Mouse (Mus musculus) hindbrain, postnatal 0 days (tissue): ENCODE results near the gene Castor1. TPM values are rescaled to one million over a fixed set of nuclear protein-coding genes. Genes with fewer than 3 reads are reported as not detected.
A peak's percentile ranks its signal among the peaks of the same experiment; 100 is the strongest.

Experiments used
- ATAC-seq: fragments of 200-750 bp; cut with Nextera tagmentation; 2 replicates; pipeline ENCODE4 v1.8.0; 2017; ENCODE audit warnings: mild to moderate bottlenecking, moderate TSS enrichment, moderate library complexity
- DNase-seq: peaks from one replicate; pipeline ENCODE4 v3.0.0-alpha.2; 2015; ENCODE audit warnings: low spot score
- H3K27ac ChIP-seq: fragments of 300-500 bp; sonication (generic); 2 replicates; pipeline ENCODE4 v1.5.1; 2014; ENCODE audit warnings: mild to moderate bottlenecking
- H3K27me3 ChIP-seq: fragments of 300-500 bp; sonication (generic); 2 replicates; pipeline ENCODE4 v1.6.1; 2014; ENCODE audit warnings: low read length, mixed read lengths; ENCODE audit not compliant: insufficient read depth
- H3K36me3 ChIP-seq: fragments of 300-500 bp; sonication (generic); 2 replicates; pipeline ENCODE4 v1.6.1; 2014; ENCODE audit warnings: low read length, mixed read lengths; ENCODE audit not compliant: insufficient read depth
- H3K4me1 ChIP-seq: fragments of 300-500 bp; sonication (generic); 2 replicates; pipeline ENCODE4 v1.6.1; 2014; ENCODE audit warnings: antibody characterized with exemption, low read length, mixed read lengths; ENCODE audit not compliant: insufficient read depth
- H3K4me2 ChIP-seq: fragments of 300-500 bp; sonication (generic); 2 replicates; pipeline ENCODE4 v1.6.1; 2014; ENCODE audit warnings: low read depth, mild to moderate bottlenecking, low read length, moderate library complexity, mixed read lengths
- H3K4me3 ChIP-seq: fragments of 300-500 bp; sonication (generic); 2 replicates; pipeline ENCODE4 v1.5.1; 2014; ENCODE audit warnings: low read length
- H3K9ac ChIP-seq: fragments of 300-500 bp; sonication (generic); replicated peaks from 2 replicates; pipeline ENCODE4 v1.6.1; 2014; ENCODE audit warnings: mild to moderate bottlenecking, low read length, moderate library complexity, mixed read lengths
- H3K9me3 ChIP-seq: fragments of 300-500 bp; sonication (generic); 2 replicates; pipeline ENCODE4 v1.6.1; 2016; ENCODE audit warnings: low read length, mixed read lengths
- CTCF ChIP-seq: IDR thresholded peaks from 2 replicates; pipeline ENCODE4 v1.5.1; 2016; ENCODE audit warnings: antibody characterized with exemption, control low read depth, low read depth
- WGBS: fragments of 180-500 bp; shearing (Covaris S2); extraction: QIAGEN DNeasy Blood & Tissue Kit; methylation state at CpG from one replicate; pipeline ENCODE4 v1.1.7; 2014; 5-methylcytosine and 5-hydroxymethylcytosine counted together
- polyA plus RNA-seq: library from polyadenylated mRNA; unstranded; fragments of >200 nt; fragmentation: Nextera tagmentation; extraction: Ambion mirVana; gene quantifications from 2 replicates; pipeline ENCODE4 v1.2.1, GENCODE M21; 2015
- total RNA-seq: library from RNA; depleted of rRNA; stranded (reverse); fragments of >200 nt; gene quantifications from 2 replicates; pipeline ENCODE4 v1.2.3, GENCODE M21; 2014

The Castor1 gene
- total and polyA plus RNA-seq, 2 experiments from 2014 or later: 10.6 to 20.6 TPM

GRCm38 (mm10) chr11:4222046-4222950 lies 4.3 kb downstream of the Castor1 start:
- no peak overlapping the region for H3K4me3 ChIP-seq
- WGBS: 75% methylated on average over 17 of the region's 17 CpGs
- H3K27ac ChIP-seq: no peak overlapping the region
- no peaks in the 10 kb centered on the region for H3K36me3 ChIP-seq
- DNase-seq (no peak), ATAC-seq (no peak)
- H3K9me3 ChIP-seq: no peaks in the 10 kb centered on the region
- H3K4me2 ChIP-seq: no peak overlapping the region
- H3K27me3 ChIP-seq: no peaks in the 10 kb centered on the region
- TF ChIP-seq CTCF: no peak
- peaks cover 4% of the 10 kb centered on the region; the same call in 1 of the 2 replicates for H3K4me1 ChIP-seq
- no peak overlapping the region for H3K9ac ChIP-seq

- Histone ChIP-seq H3K36me3 (no peaks in the 10 kb centered on the region), H3K9me3 (no peaks in the 10 kb centered on the region), H3K4me2 (no peak overlapping the region), H3K4me3 (no peak overlapping the region), H3K27ac (no peak overlapping the region), H3K27me3 (no peaks in the 10 kb centered on the region), H3K9ac (no peak overlapping the region), H3K4me1 (0 out of 2 replicates have a peak, but pooled peaks cover 1% of the 10 kb centered on the region)
- 38% methylated on average over 5 of the region's 7 CpGs for WGBS
- no peak for ATAC-seq
- TF ChIP-seq CTCF: no peak
- DNase-seq: no peak
Observed at GRCm38 (mm10) chr11:4223393-4224188, 5.6 kb downstream of the Castor1 start.

GRCm38 (mm10) chr11:4224223-4224622 lies 6.2 kb downstream of the Castor1 start:
- no peaks in the 10 kb centered on the region for H3K9me3 ChIP-seq
- no peak overlapping the region for H3K4me2 ChIP-seq
- H3K27ac ChIP-seq: no peak overlapping the region
- H3K9ac ChIP-seq: no peak overlapping the region
- no peaks in the 10 kb centered on the region for H3K27me3 ChIP-seq
- DNase-seq: no peak
- no peak for TF ChIP-seq CTCF
- H3K4me3 ChIP-seq: no peak overlapping the region
- H3K36me3 ChIP-seq: no peaks in the 10 kb centered on the region
- WGBS: 55% methylated on average over 2 of the region's 2 CpGs
- H3K4me1 ChIP-seq: 0 out of 2 replicates have a peak, but pooled peaks cover 6% of the 10 kb centered on the region
- no peak for ATAC-seq

DNA sequence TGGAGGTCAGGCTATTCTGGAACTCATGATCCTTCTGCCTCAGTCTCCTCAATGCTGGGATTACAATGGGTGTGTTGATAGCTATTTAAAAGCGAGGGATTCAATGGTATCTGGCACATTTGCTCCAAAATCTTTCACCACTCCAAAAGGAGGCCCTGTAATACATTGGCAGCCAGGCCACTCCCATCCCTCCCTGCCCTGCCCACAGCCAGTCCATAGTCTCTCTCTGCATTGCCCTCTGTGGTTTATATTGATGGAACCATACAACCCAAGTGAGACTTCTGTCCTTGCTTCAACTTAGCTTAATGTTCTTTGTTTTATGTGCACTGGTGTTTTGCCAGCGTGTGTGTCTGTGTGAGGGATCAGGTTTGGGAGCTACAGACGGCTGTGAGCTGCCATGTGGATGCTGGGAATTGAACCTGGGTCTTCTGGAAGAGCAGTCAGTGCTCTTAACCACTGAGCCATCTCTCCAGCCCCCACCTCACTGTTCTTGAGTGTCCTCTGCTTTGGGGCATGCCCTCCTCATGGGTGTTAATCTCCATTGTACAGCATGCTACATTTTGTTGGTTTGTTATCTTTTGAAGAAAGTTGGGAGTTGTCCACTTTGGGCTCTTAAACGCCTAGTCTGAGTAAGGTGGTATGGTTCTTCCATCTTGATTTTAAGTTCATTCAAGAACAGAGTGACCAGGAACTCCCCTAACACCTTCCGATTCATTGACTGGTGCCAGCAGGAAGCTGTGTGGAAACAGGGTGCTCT lies 8.7 kb downstream of the Castor1 start:
- Histone ChIP-seq H3K9ac (no peak overlapping the region), H3K4me3 (no peak overlapping the region), H3K27ac (no peak overlapping the region), H3K27me3 (no peaks in the 10 kb centered on the region), H3K36me3 (no peaks in the 10 kb centered on the region), H3K4me1 (0 out of 2 replicates have a peak, but pooled peaks cover 6% of the 10 kb centered on the region), H3K9me3 (no peaks in the 10 kb centered on the region), H3K4me2 (no peak overlapping the region)
- DNase-seq (no peak), ATAC-seq (no peak)
- 86% methylated on average over 5 of the region's 5 CpGs for WGBS
- no peak for TF ChIP-seq CTCF

DNA sequence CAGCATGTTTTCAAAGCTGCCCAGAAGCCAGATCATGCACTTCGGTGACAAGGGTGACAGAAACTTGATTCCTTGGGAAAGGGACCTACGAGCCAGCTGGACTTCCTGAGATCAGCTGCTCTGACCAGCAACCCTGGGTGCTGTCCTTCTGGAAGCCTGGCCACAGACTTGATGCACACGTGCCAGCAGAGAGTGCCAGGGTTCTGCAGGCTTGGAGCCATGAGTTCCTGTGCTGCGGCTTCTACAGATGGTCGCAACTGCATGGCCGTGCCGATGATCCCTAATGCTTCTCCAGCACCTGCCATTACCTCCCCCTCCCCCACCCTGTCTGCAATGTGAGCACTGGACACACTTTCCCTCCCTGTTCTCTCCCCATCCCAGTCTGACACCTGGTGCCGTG lies 10.4 kb downstream of the Castor1 start:
- ATAC-seq (peak; percentile 88), DNase-seq (peak; percentile 82)
- 0 out of 2 replicates have a peak overlapping the region, but pooled peaks have one; percentile 4 for H3K27ac ChIP-seq
- H3K4me2 ChIP-seq: no peak overlapping the region
- no peak overlapping the region for H3K4me3 ChIP-seq
- H3K4me1 ChIP-seq: 0 out of 2 replicates have a peak, but pooled peaks cover 6% of the 10 kb centered on the region
- TF ChIP-seq CTCF: no peak
- no peaks in the 10 kb centered on the region for H3K9me3 ChIP-seq
- no peaks in the 10 kb centered on the region for H3K36me3 ChIP-seq
- H3K27me3 ChIP-seq: no peaks in the 10 kb centered on the region
- no peak overlapping the region for H3K9ac ChIP-seq
- WGBS: 35% methylated on average over 8 of the region's 8 CpGs

DNA sequence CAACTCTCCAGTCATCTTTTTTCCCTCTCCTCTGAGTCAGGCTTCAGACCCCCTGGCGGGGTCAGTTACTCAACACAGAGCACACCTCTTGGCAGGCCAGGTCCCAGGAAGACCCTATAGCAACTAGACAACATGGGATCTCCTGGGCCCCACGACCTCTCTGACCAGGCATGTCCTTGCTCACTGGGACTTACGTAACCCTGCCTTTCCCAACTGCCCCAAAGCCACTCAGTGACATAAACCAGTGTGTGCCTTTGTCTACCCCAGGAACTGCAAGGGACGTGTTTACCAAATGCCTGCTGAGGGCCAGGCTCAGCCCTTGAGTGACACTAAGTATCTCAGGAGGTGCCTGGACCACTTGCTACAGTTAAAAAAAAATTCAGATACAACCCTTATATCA lies 11.8 kb downstream of the Castor1 start:
- no peak for DNase-seq
- WGBS: 75% methylated on average over 4 of the region's 4 CpGs
- H3K27ac ChIP-seq: no peak overlapping the region

More for the DNA sequence above, 11.8 kb downstream of the Castor1 start:
- H3K4me1 ChIP-seq: 0 out of 2 replicates have a peak, but pooled peaks cover 6% of the 10 kb centered on the region
- H3K36me3 ChIP-seq: no peaks in the 10 kb centered on the region
- no peak for TF ChIP-seq CTCF
- H3K9me3 ChIP-seq: no peaks in the 10 kb centered on the region
- H3K27me3 ChIP-seq: no peaks in the 10 kb centered on the region
- no peak for ATAC-seq
- H3K9ac ChIP-seq: no peak overlapping the region
- H3K4me2 ChIP-seq: no peak overlapping the region
- H3K4me3 ChIP-seq: no peak overlapping the region
